Mouse (Mus musculus) thymus, adult 2 months (tissue): Measurements from ENCODE around the gene Hrh2.

ENCODE experiments used
- CTCF ChIP-seq: fragments of 200-500 bp; IDR thresholded peaks from 2 replicates; pipeline ENCODE4 v1.5.1; 2012; ENCODE audit warnings: mild to moderate bottlenecking, control low read depth, low read length, moderate library complexity, borderline replicate concordance; ENCODE audit not compliant: control insufficient read depth, poor library complexity, insufficient read depth; ENCODE audit errors: extremely low read depth
- POLR2A ChIP-seq: fragments of 200-500 bp; IDR thresholded peaks from 2 replicates; pipeline ENCODE4 v1.6.1; 2012; ENCODE audit warnings: mild to moderate bottlenecking, low read length, control low read depth, moderate library complexity; ENCODE audit not compliant: control insufficient read depth, poor library complexity, insufficient read depth; ENCODE audit errors: extremely low read depth

- TF ChIP-seq POLR2A, result no peak
- no peak for TF ChIP-seq CTCF
Observed at GRCm38 (mm10) chr13:54231868-54232267, 39.9 kb downstream of the Hrh2 start.
